Mouse (Mus musculus): ENCODE data around the gene Slc27a2.
"Not testable (repeated sequence)": the region's sequence is repeated elsewhere in the genome, so short reads cannot be mapped to it uniquely, and the experiment has no call there.

The Slc27a2 gene

DNA sequence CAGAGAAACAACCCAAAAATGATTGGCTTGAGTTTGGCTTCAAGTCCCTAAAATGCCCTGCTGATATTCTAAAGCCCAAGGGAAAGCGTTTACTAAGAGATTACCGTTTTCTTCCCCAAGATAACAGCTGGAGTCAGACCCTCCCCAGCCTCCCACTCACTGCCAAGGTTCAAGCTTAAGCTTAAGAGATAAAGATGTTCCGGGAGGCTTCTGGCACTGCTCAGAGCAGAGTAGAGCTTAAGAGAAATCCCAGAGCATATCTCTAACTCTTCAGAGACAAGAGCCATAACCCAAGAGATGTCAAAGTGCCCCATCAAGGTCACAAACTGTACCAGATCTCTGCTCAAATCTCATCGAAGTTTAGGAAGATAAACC, 54.5 kb downstream of the Slc27a2 start:
- no peak for DNase-seq

DNA sequence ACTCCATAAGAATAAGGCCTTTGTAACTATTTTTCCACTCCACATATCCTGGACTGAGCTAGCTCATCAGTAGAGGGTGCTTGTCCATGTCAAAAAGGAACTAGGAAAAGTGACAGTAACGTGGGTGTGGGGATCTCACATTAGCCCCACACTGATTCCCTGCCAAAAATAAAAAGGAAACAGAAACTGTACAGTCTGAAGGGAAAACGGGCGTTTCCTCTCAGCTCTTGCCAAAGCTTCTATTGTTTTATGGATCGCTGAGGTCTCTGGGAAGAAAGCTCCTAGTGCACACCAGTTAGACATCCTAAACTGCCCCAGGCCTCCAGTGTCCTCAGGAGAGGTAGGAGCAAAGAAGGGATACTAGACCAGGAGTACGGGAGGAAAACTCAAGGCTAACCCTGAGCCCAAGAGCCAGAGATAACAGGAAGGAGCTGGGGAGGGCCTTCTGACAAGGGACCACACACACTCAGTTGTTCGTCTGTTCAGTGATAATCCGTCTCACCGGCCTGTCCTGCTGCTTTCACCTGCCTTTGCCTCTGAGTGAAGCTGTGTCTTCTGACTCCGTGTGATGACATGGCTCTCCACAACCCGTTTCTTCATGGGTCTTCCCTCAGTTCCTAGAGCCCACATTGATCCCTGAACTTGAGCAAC, 55.5 kb downstream of the Slc27a2 start:
- DNase-seq, result no peak

DNA sequence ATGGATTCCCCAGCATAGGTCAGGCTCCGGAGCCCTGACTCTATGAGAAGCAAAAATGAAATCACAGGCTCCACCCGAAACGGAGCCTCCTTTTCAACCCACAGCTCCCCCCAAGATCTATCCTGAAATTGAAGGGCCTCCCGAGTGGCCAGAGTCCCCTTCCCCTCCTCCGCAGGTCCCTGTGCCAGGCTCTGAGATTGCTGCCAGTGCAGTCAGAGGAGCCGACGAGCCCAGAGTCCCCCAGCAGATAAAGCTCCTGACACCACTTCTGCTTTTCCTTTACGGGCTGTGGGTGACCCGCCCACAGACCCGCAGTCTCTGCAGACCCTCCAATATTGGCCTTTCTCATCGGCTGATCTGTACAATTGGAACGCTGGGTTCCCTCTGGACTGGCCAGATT, 57.4 kb downstream of the Slc27a2 start:
- DNase-seq, result not testable (repeated sequence)

DNA sequence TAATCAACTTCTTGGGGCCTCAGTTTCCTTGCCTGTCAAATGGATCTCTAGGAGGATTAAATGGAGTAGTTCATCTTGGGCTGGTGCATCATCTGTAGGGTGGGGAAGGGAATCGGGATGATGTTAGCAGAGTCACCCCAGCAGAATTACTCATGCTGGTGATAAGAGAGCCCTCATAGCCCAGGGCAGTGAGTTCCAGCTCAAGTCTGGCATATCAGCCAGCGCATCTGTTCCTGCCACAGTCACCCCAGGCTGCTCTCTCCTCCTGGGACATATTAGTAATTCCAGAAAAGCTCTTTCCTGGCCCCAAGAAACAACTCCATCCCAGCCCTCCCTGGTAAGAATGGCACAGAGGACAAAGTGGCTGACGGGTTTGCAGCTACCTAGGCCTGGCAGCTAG, 63.1 kb downstream of the Slc27a2 start:
- peak in 1 of 2 experiments; percentile 26 for DNase-seq

DNA sequence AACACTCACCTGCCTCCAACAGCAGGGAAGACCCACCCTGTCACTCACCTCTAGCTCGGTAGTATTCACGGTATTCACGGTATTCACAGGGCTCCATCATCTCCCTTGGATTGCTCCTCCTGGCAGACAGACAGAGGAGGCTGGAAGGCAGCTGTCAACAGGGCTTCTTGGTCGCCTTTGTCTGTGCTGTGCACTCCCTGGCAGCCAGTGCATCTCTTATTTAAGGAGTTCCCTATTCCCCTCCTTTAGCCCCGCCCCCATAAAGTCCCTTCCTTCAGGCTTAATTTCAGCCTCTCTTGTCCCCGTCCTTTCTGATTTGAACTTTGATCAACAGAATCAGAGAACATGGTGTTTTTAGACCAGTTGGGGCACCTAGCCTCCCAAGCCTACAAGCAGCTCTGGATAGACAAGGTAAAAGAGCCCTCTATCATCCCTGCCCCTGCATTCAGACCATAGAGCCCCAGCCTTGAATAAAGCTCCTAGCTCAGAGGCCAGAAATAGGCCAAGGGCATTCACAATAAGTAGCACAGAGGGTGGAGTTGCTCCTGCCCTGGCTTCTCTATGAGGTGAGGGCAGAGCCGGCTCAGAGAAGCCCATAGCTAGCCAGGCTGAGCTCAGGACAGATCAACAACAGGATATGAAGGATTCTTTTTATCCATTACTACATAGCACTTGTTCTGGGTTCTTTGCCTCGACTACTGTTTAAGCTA, 66.4 kb downstream of the Slc27a2 start:
- no peak for DNase-seq

DNA sequence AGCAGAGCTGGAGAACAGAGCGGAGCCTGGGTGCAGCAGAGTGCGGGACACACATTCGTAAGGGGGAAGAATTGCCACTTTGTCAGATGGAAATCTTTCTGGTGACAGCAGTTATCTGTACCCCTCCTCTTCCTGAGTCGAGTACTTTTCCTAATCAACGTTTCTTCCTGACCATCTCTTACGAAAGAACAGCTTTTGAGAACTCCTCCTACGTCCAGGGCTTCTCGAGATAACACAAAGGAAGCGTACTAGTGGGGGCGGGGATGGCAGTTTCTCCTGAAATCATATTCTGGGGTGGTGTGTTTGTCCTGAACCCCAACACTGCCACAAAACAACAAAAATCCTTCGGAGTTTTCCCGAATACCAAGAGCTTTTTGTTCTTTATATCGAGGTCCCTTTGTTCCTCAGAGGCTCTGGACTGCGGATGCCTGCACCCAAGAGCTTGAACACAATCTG, 67.1 kb downstream of the Slc27a2 start, which contains the start of gene Hdc:
TSS of gene Hdc (minus strand) at position 51 of the 456 bp plus-strand sequence.
- no peak for DNase-seq

DNA sequence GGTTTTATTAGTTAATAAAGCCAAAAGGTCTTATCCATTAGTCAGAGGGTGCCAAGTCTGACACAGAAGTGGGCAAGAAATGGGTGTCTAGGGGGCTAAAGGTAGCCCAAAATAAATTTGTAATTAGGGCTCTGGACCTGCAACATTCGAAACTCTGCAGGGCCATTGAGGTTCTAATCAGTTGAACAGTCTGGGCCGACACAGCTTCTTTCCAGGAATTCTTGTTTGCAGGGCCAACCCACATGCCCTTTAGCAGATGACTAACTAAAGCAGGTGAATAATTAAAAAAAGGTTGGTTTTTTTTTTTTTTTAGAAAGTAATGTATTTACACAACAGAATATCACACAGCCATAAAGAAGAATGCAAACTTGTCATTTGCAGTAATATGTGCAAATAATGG, 70.2 kb downstream of the Slc27a2 start:
- no peak for DNase-seq

DNA sequence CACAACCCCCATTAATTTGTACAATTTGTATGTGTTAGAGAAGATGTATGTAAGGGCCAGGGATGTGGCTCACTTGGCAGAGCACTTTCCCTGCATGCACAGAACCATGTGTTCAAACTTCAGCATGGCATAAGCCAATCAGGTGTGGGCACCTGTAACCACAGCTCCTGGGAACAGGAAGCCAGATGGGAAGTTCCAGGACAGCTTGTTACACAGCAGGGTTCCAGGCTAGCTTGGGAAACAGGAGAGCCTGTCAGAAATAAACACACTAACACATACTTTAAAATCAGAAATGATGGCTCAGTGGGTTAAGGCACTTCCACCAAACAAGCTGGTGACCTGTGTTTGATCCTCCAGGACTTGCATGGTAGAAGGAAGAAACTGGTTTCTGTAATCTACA, 70.9 kb downstream of the Slc27a2 start:
- DNase-seq, result peak; percentile 82 to 85

DNA sequence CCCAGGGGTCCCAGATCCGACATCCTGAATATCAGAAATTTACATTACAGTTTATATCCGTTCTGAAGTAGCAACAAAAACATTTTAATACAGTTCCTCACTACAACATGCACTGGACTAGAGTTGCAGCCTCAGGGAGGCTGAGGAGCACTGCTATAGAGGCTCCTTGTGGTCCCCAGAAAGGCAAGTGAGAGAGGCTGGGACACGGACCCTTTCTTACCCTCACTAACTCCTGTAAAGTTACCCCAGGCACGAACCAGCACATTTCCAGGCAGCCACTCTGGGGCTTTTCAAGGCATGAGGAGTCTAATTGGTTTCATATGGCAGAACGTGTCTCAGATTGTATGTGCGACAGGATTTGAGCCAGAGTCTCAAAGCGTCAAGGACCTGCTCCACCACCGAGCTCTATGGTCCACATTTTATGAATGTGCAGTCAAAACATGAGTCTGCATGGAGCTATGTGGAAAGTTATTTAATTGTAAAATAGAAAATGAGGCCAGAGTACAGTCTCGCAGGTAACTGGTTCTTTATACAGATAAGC, 76.3 kb downstream of the Slc27a2 start:
- no peak for DNase-seq

DNA sequence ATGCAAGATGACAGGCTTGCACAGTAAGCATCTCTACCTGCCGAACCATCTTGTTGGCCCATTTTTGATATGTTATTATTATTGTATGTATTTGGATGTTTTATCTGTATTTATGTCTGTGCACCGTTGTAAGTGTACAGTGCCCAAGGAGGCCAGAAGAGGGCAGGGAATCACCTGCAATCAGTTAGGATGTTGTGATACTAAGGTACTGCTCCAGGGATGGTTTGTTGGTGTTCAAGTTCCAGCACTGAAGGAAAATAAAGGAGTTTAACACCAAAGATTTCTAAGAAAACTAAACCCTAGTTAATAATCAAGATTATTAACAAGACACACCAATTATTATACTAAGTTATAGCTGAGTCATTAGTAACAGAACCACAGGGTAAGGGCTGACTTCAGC, 81.0 kb downstream of the Slc27a2 start:
- no peak for DNase-seq

DNA sequence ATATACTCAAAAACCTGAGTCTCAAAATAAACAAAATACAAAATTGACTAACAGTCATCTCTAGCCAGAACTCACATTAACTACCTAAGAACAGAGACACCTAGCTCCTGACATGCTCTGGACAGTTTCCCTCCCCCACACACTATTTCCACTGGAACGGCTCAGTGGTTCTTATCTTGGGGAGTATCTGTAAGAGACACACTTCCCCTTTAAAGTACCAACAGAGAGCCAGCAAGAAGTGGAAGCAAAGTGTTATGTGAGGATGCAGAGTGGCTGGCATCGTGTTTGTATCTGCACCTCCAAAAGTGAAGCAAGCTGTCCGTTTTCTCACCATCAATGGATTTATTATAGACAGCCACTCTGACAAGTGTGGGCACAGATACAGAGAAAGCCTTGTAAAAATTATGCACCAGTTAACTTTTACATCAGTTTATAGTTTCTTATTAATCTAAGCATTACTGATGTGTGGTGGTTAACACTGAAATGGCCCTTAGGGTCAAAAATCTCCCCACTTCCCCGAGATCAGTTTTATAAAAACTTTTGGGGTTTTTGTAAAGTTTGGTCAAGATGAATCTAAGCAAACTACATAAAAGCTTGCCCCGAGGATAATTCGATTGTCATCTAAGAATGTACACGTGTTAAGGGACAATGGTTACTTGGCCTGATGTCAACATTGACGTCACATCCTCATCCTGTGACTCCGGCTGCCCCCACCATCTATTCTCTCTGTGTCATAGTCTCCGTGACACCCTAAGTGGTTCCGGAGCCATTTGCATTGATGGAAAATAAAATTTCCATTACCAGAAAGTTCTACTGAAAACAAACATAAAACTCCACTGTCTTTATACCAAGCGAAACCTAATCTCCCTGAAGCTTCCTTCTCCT, 84.0 kb downstream of the Slc27a2 start:
- DNase-seq, result no peak
